Mouse (Mus musculus) colon, adult 2 months (tissue): ENCODE measurements around the gene Ttc7. TPM values are rescaled to one million over a fixed set of nuclear protein-coding genes. Genes with fewer than 3 reads are reported as not detected.

Experiments
- polyA plus RNA-seq: library from polyadenylated mRNA; depleted of rRNA; stranded (reverse); fragments of >200 nt; gene quantifications from 2 replicates; pipeline ENCODE4 v1.2.3, GENCODE M21; 2012; rRNA removed

The Ttc7 gene
- polyA plus RNA-seq = 73.7 and 128 TPM in 2 replicates

DNA sequence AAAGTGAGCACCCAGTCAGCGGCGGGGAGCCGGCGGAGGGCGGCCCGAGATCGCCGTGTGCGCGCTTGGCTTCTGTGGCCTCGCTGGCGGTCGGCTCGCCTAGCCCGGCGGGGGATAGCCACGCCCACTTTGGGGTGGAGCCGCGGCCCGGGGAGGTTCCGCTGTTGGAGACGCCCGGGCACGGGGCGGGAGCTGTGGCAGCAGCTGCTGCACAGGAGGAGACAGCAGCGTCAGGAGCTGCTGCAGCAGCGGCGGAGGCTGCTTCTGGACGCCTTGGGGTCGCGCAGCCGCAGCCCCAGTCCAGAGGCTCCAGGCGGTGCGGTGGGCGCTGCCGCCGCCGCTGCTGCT, at the start of gene Ttc7:
Gene Ttc7 (plus strand): TSS at position 181 of the 348 bp plus-strand sequence.

DNA sequence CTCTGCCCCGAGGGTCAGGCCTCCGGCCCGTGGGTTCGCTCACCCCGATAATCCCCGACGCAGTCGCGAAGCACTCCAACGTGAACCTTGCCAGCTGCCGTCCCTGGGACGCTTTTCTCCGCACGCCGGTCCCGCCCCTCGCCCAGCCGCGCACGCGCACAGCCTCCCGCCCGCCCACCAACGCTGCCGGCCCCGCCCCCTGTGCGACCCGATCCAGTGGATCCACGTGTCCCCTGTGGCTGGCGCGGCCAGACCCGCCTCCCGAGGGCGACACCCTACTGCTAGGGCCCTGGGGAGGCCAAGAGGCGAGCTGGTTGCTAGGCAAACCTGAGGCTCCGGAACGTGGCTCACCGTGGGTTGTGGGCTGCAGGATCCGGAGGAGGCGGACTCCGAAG, 16.9 kb upstream of the Ttc7 start, which contains the start of gene Mcfd2:
Gene Mcfd2 (minus strand): TSS at position 144 of the 395 bp plus-strand sequence.

DNA sequence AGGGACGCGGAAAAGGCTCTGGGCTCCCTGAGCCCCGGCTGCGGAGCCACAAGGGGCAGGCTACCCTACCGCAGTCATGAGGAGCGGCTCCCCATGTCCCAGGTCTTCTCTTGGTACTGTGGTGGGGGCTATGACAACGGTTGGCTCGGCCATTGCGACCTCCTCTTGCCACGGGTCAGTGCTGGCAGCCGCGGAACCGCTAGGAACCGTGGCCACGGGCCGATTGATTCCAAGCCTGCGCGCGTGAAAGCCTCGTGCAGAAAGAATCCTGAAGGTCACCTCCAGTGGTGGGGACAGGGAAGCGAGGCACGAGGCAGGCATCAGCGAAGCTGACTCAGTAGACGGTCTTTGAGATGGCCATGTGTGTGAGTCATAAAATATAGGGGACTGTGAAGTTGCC, 144.8 kb downstream of the Ttc7 start, which contains the start of gene Stpg4:
Gene Stpg4 (minus strand): TSS at position 231 of the 400 bp plus-strand sequence.

Other genes with a start within 250 kb of the Ttc7 start
- gene Socs5, start 175.2 kb upstream of the Ttc7 start, polyA plus RNA-seq = 7.3 and 8.1 TPM in 2 replicates
- 69.9 and 85.3 TPM in 2 replicates for gene Mcfd2, start 17.0 kb upstream of the Ttc7 start, polyA plus RNA-seq
- gene Stpg4, start 144.9 kb downstream of the Ttc7 start, polyA plus RNA-seq = not detected in 2 replicates
- gene Calm2, start 164.0 kb downstream of the Ttc7 start, polyA plus RNA-seq = 28.9 and 30.5 TPM in 2 replicates